Mouse (Mus musculus) liver, embryonic 14.5 days (tissue): ENCODE measurements at regions not wholly inside any gene's neighbourhood (a gene's known extent, or its start where the extent isn't known, plus 50 kb on each side); places are given as distances from the start of the nearest gene placed in this dataset.

Experiments
- CTCF ChIP-seq: IDR thresholded peaks from 2 replicates; pipeline ENCODE4 v1.5.1; 2016; ENCODE audit warnings: antibody characterized with exemption, low read depth, control low read depth
- EP300 ChIP-seq: IDR thresholded peaks from 2 replicates; pipeline ENCODE4 v1.6.1; 2016; ENCODE audit warnings: antibody characterized with exemption, low read depth

DNA sequence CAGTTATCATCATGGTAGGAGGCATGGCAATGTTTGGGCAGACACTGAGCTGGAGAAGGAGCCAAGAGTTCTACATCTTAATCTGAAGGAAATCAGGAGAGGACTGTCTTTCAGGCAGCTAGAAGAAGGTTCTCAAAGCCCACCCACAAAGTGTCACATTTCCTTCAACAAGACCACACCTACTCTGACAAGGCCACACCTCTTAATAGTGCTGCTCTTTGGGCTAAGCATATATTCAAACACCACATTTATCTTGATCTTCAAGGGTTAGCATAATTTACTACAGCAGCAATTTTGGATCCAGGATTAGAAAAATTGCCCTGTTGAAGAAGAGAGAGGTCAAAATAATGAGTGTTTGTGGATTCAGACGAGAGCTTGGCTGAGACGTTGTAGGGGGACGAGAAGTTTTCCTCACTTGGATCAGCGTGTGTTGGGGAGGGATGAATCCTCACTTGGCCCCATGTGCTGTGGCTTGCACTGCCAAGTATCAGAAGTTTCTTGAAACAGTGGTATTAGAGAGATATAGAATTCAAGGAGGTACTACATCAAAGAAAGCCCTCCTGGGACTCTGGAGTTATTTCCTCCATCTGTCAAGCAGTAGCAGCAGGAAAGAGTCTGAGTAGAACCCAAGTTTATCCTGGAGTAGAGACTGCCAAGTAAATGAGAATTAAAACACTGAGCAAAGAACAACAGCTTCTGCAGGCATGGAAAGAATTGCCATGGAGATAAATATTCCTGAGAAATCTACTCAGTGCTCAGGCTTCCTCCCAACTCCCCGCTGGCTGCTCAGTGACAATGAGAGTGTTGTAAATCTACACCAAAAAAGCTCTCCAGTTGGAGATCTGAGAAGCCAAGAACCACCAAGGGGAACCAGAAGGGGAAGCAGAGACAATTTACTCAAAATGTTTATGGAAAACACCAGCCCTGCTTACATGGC lies 549.3 kb downstream of the Dhx35 start:
- TF ChIP-seq CTCF (no peak), EP300 (no peak)
